Mouse (Mus musculus): ENCODE data around the gene Galr3.

DNA sequence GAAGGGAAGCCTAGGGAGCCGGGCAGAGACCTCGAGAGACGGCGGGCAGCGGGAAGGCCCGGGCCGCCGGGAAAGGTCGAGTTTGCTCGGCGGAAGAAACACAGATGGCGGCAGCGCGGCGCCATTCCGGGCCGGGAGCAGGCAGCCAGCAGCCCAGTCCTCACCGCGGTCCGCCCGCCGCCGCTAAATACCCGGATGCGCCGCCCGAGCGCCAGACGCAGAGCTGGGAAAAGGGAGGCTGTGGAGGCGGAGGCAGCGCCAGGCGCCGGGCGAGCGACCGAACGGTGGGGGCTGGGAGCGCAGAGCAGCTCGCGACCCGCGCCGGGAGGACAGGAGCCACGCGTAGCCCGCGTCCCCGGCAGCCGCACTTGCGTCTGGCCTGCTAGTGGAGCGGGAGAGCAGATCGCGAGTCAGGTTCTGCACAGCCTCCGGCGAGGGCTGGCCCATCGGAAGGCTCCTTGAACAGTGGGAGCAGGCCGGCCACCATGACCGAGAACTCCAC lies 13.4 kb upstream of the Galr3 start, which contains the start of gene H1f0:
- no peak for TF ChIP-seq CTCF (IDR thresholded peaks at IDR 0.05; ENCODE audit: low read depth, low read length)
- 0 out of 2 replicates have a peak, but pooled peaks have one; percentile 25 for TF ChIP-seq EP300 (IDR thresholded peaks at IDR 0.05; ENCODE audit: insufficient read depth, low read depth, low read length)
- TF ChIP-seq POLR2A (IDR thresholded peaks at IDR 0.05; ENCODE audit: insufficient read depth, low read length) = no peak

Data from ES-Bruce4 (cell line).